Mouse (Mus musculus): ENCODE measurements around the gene Gm21411.
"Not testable (repeated sequence)": the region's sequence is repeated elsewhere in the genome, so short reads cannot be mapped to it uniquely, and the experiment has no call there.

The Gm21411 gene

GRCm38 (mm10) chr4:146909386-146910137, at the start of gene Gm21411:
TSS of gene Gm21411 (minus strand) at chr4:146909590.
- DNase-seq, result not testable (repeated sequence)

GRCm38 (mm10) chr4:146941691-146942090, 32.3 kb upstream of the Gm21411 start:
- DNase-seq, result not testable (repeated sequence)

GRCm38 (mm10) chr4:146932311-146933082, 23.1 kb upstream of the Gm21411 start:
- DNase-seq, result no peak

- no peak for DNase-seq
These were observed 5.8 kb upstream of the Gm21411 start for GRCm38 (mm10) chr4:146915196-146915595.

GRCm38 (mm10) chr4:146908131-146908530, 1.3 kb downstream of the Gm21411 start:
- DNase-seq, result not testable (repeated sequence)

- not testable (repeated sequence) for DNase-seq
These were observed 4.6 kb downstream of the Gm21411 start for GRCm38 (mm10) chr4:146904782-146905181.

- DNase-seq, result not testable (repeated sequence)
These were observed 6.3 kb downstream of the Gm21411 start for GRCm38 (mm10) chr4:146903126-146903525.
